Mouse (Mus musculus): ENCODE results near the gene Socs3. TPM values are rescaled to one million over a fixed set of nuclear protein-coding genes. Genes with fewer than 3 reads are reported as not detected.
A peak's percentile ranks its signal among the peaks of the same experiment; 100 is the strongest.

Gene Socs3
- total RNA-seq (2021): 1 to 10 TPM; 5.0 to 9.0 TPM
- long read RNA-seq, experiment 1, transcript Socs3-201 (2 exons, 2,552 nt): major isoform, 20 of 21 reads
- long read RNA-seq, experiment 1, partial matches to known transcripts: 1 of 21 reads
- long read RNA-seq, experiment 1, other reads (novel, unspliced or antisense): 0 of 21 reads
- long read RNA-seq, experiment 2, transcript Socs3-201 (2 exons, 2,552 nt): major isoform, 17 of 18 reads
- long read RNA-seq, experiment 2, partial matches to known transcripts: 0 of 18 reads
- long read RNA-seq, experiment 2, other reads (novel, unspliced or antisense): 1 of 18 reads

- DNase-seq: peak; percentile 96
Observed at GRCm38 (mm10) chr11:117969945-117970872, at the start of gene Socs3. Socs3 (minus strand) TSS chr11:117970047.

GRCm38 (mm10) chr11:118018328-118018727, 48.5 kb upstream of the Socs3 start:
- DNase-seq: peak; percentile 30

- DNase-seq: no peak
Observed at GRCm38 (mm10) chr11:118015381-118016145, 45.7 kb upstream of the Socs3 start.

- no peak for DNase-seq
Observed at GRCm38 (mm10) chr11:118014391-118014995, 44.6 kb upstream of the Socs3 start.

GRCm38 (mm10) chr11:118013339-118013738, 43.5 kb upstream of the Socs3 start:
- no peak for DNase-seq

GRCm38 (mm10) chr11:118012595-118012994, 42.7 kb upstream of the Socs3 start:
- no peak for DNase-seq

GRCm38 (mm10) chr11:118009865-118010571, 40.2 kb upstream of the Socs3 start:
- DNase-seq: no peak

- DNase-seq: no peak
Observed at GRCm38 (mm10) chr11:118008843-118009242, 39.0 kb upstream of the Socs3 start.

GRCm38 (mm10) chr11:118008144-118008805, 38.4 kb upstream of the Socs3 start:
- DNase-seq: peak; percentile 38

- DNase-seq: peak; percentile 41
Observed at GRCm38 (mm10) chr11:118007460-118008143, 37.8 kb upstream of the Socs3 start.

- DNase-seq: no peak
Observed at GRCm38 (mm10) chr11:118004217-118004616, 34.4 kb upstream of the Socs3 start.

GRCm38 (mm10) chr11:118003718-118004117, 33.9 kb upstream of the Socs3 start:
- no peak for DNase-seq

GRCm38 (mm10) chr11:118003176-118003575, 33.3 kb upstream of the Socs3 start:
- peak; percentile 46 for DNase-seq

GRCm38 (mm10) chr11:118000565-118001215, 30.8 kb upstream of the Socs3 start:
- DNase-seq: no peak

GRCm38 (mm10) chr11:118000083-118000482, 30.2 kb upstream of the Socs3 start:
- no peak for DNase-seq

GRCm38 (mm10) chr11:117999260-117999934, 29.6 kb upstream of the Socs3 start:
- no peak for DNase-seq

- DNase-seq: no peak
Observed at GRCm38 (mm10) chr11:117998356-117998755, 28.5 kb upstream of the Socs3 start.

GRCm38 (mm10) chr11:117997085-117997484, 27.2 kb upstream of the Socs3 start:
- DNase-seq: no peak

- no peak for DNase-seq
Observed at GRCm38 (mm10) chr11:117996066-117996465, 26.2 kb upstream of the Socs3 start.

Measured in adrenal gland, postnatal 10 days (tissue).